Mouse (Mus musculus) 3134 (cell line): ENCODE measurements around the gene Vmn1r48.
"Not testable (repeated sequence)": the region's sequence is repeated elsewhere in the genome, so short reads cannot be mapped to it uniquely, and the experiment has no call there.

ENCODE experiments used
- DNase-seq: peaks from one replicate; pipeline ENCODE4 v3.0.0-alpha.2; 2011; ENCODE audit warnings: low spot score; ENCODE audit not compliant: insufficient read length; ENCODE audit errors: extremely low read depth

Vmn1r48 gene

DNA sequence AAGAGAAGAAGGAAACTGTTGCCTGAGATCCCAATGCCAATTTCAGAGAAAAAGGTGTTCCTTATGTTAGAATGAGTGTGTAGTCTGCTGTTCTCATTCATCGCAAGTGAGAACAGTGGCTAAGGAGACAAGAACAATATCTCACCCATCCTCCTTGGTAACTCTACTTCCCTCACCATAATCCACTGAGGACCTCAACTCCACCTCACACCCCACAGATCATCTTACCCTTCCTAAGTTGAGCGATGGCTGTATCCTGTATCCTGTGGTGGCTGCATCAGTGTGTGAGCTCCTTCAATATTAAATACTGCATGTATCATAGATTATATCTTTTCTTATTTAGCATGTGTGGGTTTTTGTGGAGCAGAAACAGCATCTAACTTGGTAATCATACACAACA lies at the start of gene Vmn1r48:
Gene Vmn1r48, minus strand, starts transcription at position 101 of the 400 bp plus-strand sequence.
- DNase-seq: not testable (repeated sequence)

DNA sequence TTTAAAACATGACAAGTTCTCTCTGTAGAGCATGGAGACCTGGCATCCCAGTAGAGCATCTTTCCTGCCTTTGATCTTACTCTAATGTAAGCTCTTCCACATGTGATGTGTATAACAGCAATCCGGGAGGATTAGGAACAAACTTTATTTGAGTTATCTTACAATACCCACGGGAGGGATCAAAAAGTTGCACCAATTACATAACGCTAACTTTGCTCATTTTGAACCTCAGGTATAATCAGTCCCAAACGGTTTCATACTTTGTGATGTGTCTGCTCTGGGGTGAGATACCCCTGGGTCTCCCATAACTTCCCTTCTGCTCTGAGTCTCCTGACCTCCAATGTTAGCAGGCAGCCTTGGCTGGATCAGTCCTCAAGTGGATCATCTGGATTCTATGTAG lies 41.8 kb upstream of the Vmn1r48 start, which contains the start of gene Vmn1r49:
Gene Vmn1r49, minus strand, starts transcription at position 101 of the 400 bp plus-strand sequence.
- DNase-seq: no peak

GRCm38 (mm10) chr6:90015847-90016246 lies 20.8 kb downstream of the Vmn1r48 start, which contains the start of gene Vmn1r47:
Vmn1r47 (plus strand) TSS chr6:90016147.
- not testable (repeated sequence) for DNase-seq

- DNase-seq: no peak
Measured at GRCm38 (mm10) chr6:89985989-89986388, 50.7 kb downstream of the Vmn1r48 start.
